Mouse (Mus musculus) testis, adult 2 months (tissue): ENCODE data around the gene Lmx1a.

Experiments used
- CTCF ChIP-seq: fragments of 200-500 bp; IDR thresholded peaks from 2 replicates; pipeline ENCODE4 v1.5.1; 2012; ENCODE audit warnings: low read depth, mild to moderate bottlenecking, inconsistent platforms, low read length, moderate library complexity; ENCODE audit not compliant: control insufficient read depth, insufficient read depth, insufficient replicate concordance
- POLR2A ChIP-seq: fragments of 200-500 bp; IDR thresholded peaks from 2 replicates; pipeline ENCODE4 v1.6.1; 2012; ENCODE audit warnings: low read depth, mild to moderate bottlenecking, inconsistent platforms, low read length, moderate library complexity; ENCODE audit not compliant: control insufficient read depth

DNA sequence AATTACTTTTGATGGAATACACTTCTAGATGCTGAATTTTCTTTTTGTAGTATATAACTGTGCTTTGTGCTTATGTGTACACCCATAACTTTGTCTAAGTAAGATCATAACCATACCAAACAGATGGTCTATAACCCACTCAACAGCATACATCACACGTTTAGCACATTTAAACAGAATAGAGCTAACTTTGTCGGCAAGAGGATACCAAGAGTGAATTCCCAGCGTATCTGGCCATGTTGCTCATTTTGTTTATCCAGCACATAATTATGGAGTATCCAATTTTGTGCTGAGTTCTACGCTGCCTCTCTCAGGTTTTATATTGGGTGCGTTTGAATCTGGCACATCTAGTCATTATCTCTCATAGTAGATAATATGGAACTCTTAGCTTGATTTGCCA lies 196.7 kb downstream of the Lmx1a start:
- TF ChIP-seq POLR2A (no peak), CTCF (no peak)
